Comparison of ENCODE assay signal across 27 mouse cellular contexts in the genomic region with DNA sequence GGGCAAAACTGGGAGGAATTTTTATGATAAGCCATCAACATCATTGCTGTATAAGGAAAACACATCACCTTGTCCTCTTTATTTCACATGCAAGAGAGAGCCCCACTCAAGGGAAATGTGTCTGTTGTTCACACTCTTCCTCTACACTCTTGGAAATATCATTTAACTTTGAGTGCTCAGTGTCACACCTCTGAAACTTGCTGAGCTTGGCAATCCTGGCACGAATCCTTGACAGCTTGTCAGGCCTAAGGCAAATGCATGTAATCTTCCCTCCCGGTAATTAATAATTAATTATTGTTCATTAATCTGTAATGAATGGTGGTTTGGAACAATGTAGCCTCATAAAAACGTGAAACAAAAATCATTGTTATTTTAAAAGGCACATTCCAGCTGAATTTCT.
DNase-seq lines count a peak whose midpoint lies in the region; ATAC-seq and TF ChIP-seq lines count a peak whose summit lies in the region.
"Had no signal": no experiment of that assay in that cellular context is flagged by ENCODE, and none has a peak within 500 bp of the region (broad histone marks: within the 10 kb centered on the region; RNA-seq: fewer than 3 reads in every experiment).

No protein-coding gene starts in this region.

- no peak for TF ChIP-seq POLR2A in kidney, adult 2 months (IDR thresholded peaks at IDR 0.05; ENCODE audit: low read depth, low read length)
- TF ChIP-seq POLR2A in brain, embryonic 14.5 days (IDR thresholded peaks at IDR 0.05; ENCODE audit: borderline replicate concordance, extremely low read depth, insufficient read depth, insufficient read length, poor library complexity, severe bottlenecking) = no peak

- 38% methylated on average over 3 of the region's 3 CpGs for WGBS in kidney, adult 2 months
- 75% methylated on average over 3 of the region's 3 CpGs for WGBS in kidney, embryonic 14.5 days
- 62% methylated on average over 3 of the region's 3 CpGs for WGBS in midbrain, embryonic 15.5 days
- 76% methylated on average over 3 of the region's 3 CpGs for WGBS in midbrain, embryonic 13.5 days

- TF ChIP-seq CTCF in kidney, adult 2 months (conservative IDR thresholded peaks at IDR 0.05; ENCODE audit: insufficient read depth, insufficient read length, low read depth, low read length) = no peak
- no peak for TF ChIP-seq CTCF in brain, embryonic 14.5 days (IDR thresholded peaks at IDR 0.05; ENCODE audit: borderline replicate concordance, extremely low read depth, insufficient read depth, insufficient read length)

- H3K36me3 ChIP-seq in kidney, adult 2 months (ENCODE audit: control insufficient read depth, insufficient read depth, low read length) = no peaks in the 10 kb centered on the region
- H3K36me3 ChIP-seq in kidney, embryonic 14.5 days (ENCODE audit: control insufficient read depth, insufficient read depth, low read length) = no peaks in the 10 kb centered on the region
- no peaks in the 10 kb centered on the region for H3K36me3 ChIP-seq in midbrain, embryonic 15.5 days (replicated peaks)
- H3K36me3 ChIP-seq in midbrain, embryonic 13.5 days = no peaks in the 10 kb centered on the region
- H3K36me3 ChIP-seq: forebrain, embryonic 10.5 days; G1E; heart, embryonic 12.5 days; heart, embryonic 15.5 days; hindbrain, embryonic 10.5 days had no signal

- H3K4me3 ChIP-seq in kidney, adult 2 months (ENCODE audit: insufficient read depth, low read depth, low read length) = no peak overlapping the region
- no peak overlapping the region for H3K4me3 ChIP-seq in kidney, embryonic 14.5 days (ENCODE audit: low read length)
- no peak overlapping the region for H3K4me3 ChIP-seq in midbrain, embryonic 15.5 days
- H3K4me3 ChIP-seq in midbrain, embryonic 13.5 days (replicated peaks) = no peak overlapping the region
- H3K4me3 ChIP-seq: forebrain, embryonic 10.5 days; forebrain, embryonic 13.5 days; heart, embryonic 12.5 days; heart, embryonic 15.5 days; hindbrain, embryonic 10.5 days had no signal

- no peaks in the 10 kb centered on the region for H3K4me1 ChIP-seq in kidney, adult 2 months (ENCODE audit: control insufficient read depth, insufficient read depth, low read length)
- no peaks in the 10 kb centered on the region for H3K4me1 ChIP-seq in kidney, embryonic 14.5 days (ENCODE audit: control insufficient read depth, insufficient read depth, low read length)
- H3K4me1 ChIP-seq in midbrain, embryonic 15.5 days = no peaks in the 10 kb centered on the region
- no peaks in the 10 kb centered on the region for H3K4me1 ChIP-seq in midbrain, embryonic 13.5 days (replicated peaks)
- H3K4me1 ChIP-seq: forebrain, embryonic 10.5 days; forebrain, embryonic 13.5 days; heart, embryonic 12.5 days; heart, embryonic 15.5 days; hindbrain, embryonic 10.5 days had no signal

- H3K27ac ChIP-seq in kidney, adult 2 months (ENCODE audit: insufficient read depth, low read depth, low read length) = no peak overlapping the region
- no peak overlapping the region for H3K27ac ChIP-seq in kidney, embryonic 14.5 days (ENCODE audit: low read depth, low read length)
- no peak overlapping the region for H3K27ac ChIP-seq in midbrain, embryonic 15.5 days
- no peak overlapping the region for H3K27ac ChIP-seq in midbrain, embryonic 13.5 days
- H3K27ac ChIP-seq: forebrain, embryonic 10.5 days; forebrain, embryonic 13.5 days; heart, embryonic 15.5 days; hindbrain, embryonic 10.5 days; hindbrain, embryonic 14.5 days had no signal

- H3K27me3 ChIP-seq in kidney, adult 2 months (replicated peaks; ENCODE audit: control insufficient read depth, insufficient read depth, low read length) = no peaks in the 10 kb centered on the region
- no peaks in the 10 kb centered on the region for H3K27me3 ChIP-seq in kidney, embryonic 14.5 days (ENCODE audit: control insufficient read depth, insufficient read depth, low read length)
- no peaks in the 10 kb centered on the region for H3K27me3 ChIP-seq in midbrain, embryonic 15.5 days (replicated peaks)
- H3K27me3 ChIP-seq in midbrain, embryonic 13.5 days = no peaks in the 10 kb centered on the region
- H3K27me3 ChIP-seq: CH12.LX; forebrain, embryonic 13.5 days; heart, embryonic 12.5 days; heart, embryonic 15.5 days; Patski had no signal

- no peak overlapping the region for H3K9ac ChIP-seq in kidney, embryonic 14.5 days (ENCODE audit: low read depth, low read length)
- H3K9ac ChIP-seq in midbrain, embryonic 15.5 days = no peak overlapping the region
- H3K9ac ChIP-seq in midbrain, embryonic 13.5 days (replicated peaks) = no peak overlapping the region
- H3K9ac ChIP-seq: forebrain, embryonic 13.5 days; forebrain, postnatal 0 days; heart, embryonic 12.5 days; heart, embryonic 15.5 days; hindbrain, embryonic 14.5 days had no signal

- H3K9me3 ChIP-seq in kidney, embryonic 14.5 days (ENCODE audit: control insufficient read depth, low read length) = no peaks in the 10 kb centered on the region
- H3K9me3 ChIP-seq in midbrain, embryonic 15.5 days = no peaks in the 10 kb centered on the region
- no peaks in the 10 kb centered on the region for H3K9me3 ChIP-seq in midbrain, embryonic 13.5 days
- H3K9me3 ChIP-seq: forebrain, embryonic 10.5 days; forebrain, embryonic 13.5 days; G1E; heart, embryonic 12.5 days; heart, embryonic 15.5 days; hindbrain, embryonic 10.5 days had no signal

- H3K4me2 ChIP-seq in kidney, embryonic 14.5 days (replicated peaks; ENCODE audit: low read depth, low read length) = no peak overlapping the region
- H3K4me2 ChIP-seq in midbrain, embryonic 15.5 days = no peak overlapping the region
- H3K4me2 ChIP-seq in midbrain, embryonic 13.5 days (replicated peaks) = no peak overlapping the region
- H3K4me2 ChIP-seq: forebrain, embryonic 13.5 days; heart, embryonic 12.5 days; heart, embryonic 15.5 days; hindbrain, embryonic 14.5 days had no signal

- no peak for ATAC-seq in kidney, embryonic 14.5 days (ENCODE audit: low FRiP score, low TSS enrichment)
- ATAC-seq in midbrain, embryonic 15.5 days (replicated peaks) = peak; percentile 69; the same call in 1 of the 2 replicates
- no peak for ATAC-seq in midbrain, embryonic 13.5 days
- ATAC-seq: forebrain, embryonic 13.5 days; forebrain, postnatal 0 days; Patski had no signal

- DNase-seq in kidney, adult 2 months = peak; percentile 2
- peak; percentile 54 for DNase-seq in brain, embryonic 14.5 days (ENCODE audit: low read depth)
- DNase-seq in urinary bladder, adult 18-20 months (ENCODE audit: low spot score in 2 of 2) = no peak
- no peak for DNase-seq in frontal cortex, postnatal 36 days (ENCODE audit: low spot score in 2 of 2)
- DNase-seq: adrenal gland, postnatal 10 days; adrenal gland, postnatal 36 days; B cell, adult 2 months; cerebellum, adult 18-20 months; cerebellum, adult 9-10 months; cerebellum, postnatal 14 days; forebrain, postnatal 0 days; gastrocnemius, postnatal 25 days; heart, adult 18-20 months; heart, postnatal 10 days; heart, postnatal 36 days had no signal

Comparison
In these comparisons a context has a peak if more than half of its experiments do, and no peak if none do; other contexts are left out.
1. DNase-seq: peak in kidney, adult 2 months (single experiment) and brain, embryonic 14.5 days (single experiment); none in urinary bladder, adult 18-20 months (0 of 2) and frontal cortex, postnatal 36 days (0 of 2).